Mouse (Mus musculus): ENCODE results near the gene Cd44. TPM values are rescaled to one million over a fixed set of nuclear protein-coding genes. Genes with fewer than 3 reads are reported as not detected.
A peak's percentile ranks its signal among the peaks of the same experiment; 100 is the strongest.

Cd44 gene
- total and polyA plus RNA-seq, 2 experiments from 2014 or later: 9.3 to 12.5 TPM

- Histone ChIP-seq H3K4me2 (ENCODE audit: low read depth, low read length) (no peak overlapping the region), H3K27ac (ENCODE audit: low read depth) (no peak overlapping the region), H3K4me3 (ENCODE audit: low read depth, low read length) (no peak overlapping the region), H3K27me3 (ENCODE audit: control insufficient read depth, insufficient read depth, low read length) (no peaks in the 10 kb centered on the region), H3K36me3 (replicated peaks; ENCODE audit: control insufficient read depth, insufficient read depth, low read length) (no peaks in the 10 kb centered on the region), H3K4me1 (ENCODE audit: control insufficient read depth, insufficient read depth) (peaks cover 26% of the 10 kb centered on the region), H3K9ac (replicated peaks; ENCODE audit: low read depth, low read length) (no peak overlapping the region), H3K9me3 (replicated peaks; ENCODE audit: control insufficient read depth, low read length) (no peaks in the 10 kb centered on the region)
- DNase-seq (ENCODE audit: low spot score): no peak
- WGBS: 77% methylated on average over 2 of the region's 2 CpGs
- TF ChIP-seq CTCF (IDR thresholded peaks at IDR 0.05; ENCODE audit: low read depth): no peak
- no peak for TF ChIP-seq EP300 (IDR thresholded peaks at IDR 0.05; ENCODE audit: low read depth)
- no peak for ATAC-seq (ENCODE audit: insufficient read depth, low read depth)
These were observed 33.0 kb downstream of the Cd44 start for GRCm38 (mm10) chr2:102868444-102868843.

GRCm38 (mm10) chr2:102867396-102868088 lies 33.9 kb downstream of the Cd44 start:
- peak; percentile 25 for DNase-seq (ENCODE audit: low spot score)
- peak overlapping the region; percentile 3; the same call in 1 of the 2 replicates for H3K4me2 ChIP-seq (ENCODE audit: low read depth, low read length)
- no peaks in the 10 kb centered on the region for H3K9me3 ChIP-seq (replicated peaks; ENCODE audit: control insufficient read depth, low read length)
- no peak overlapping the region for H3K4me3 ChIP-seq (ENCODE audit: low read depth, low read length)
- peaks cover 23% of the 10 kb centered on the region for H3K4me1 ChIP-seq (ENCODE audit: control insufficient read depth, insufficient read depth)
- H3K27ac ChIP-seq (ENCODE audit: low read depth): peak overlapping the region; percentile 63
- no peak for TF ChIP-seq EP300 (IDR thresholded peaks at IDR 0.05; ENCODE audit: low read depth)
- no peak for TF ChIP-seq CTCF (IDR thresholded peaks at IDR 0.05; ENCODE audit: low read depth)
- H3K9ac ChIP-seq (replicated peaks; ENCODE audit: low read depth, low read length): no peak overlapping the region
- ATAC-seq (ENCODE audit: insufficient read depth, low read depth): no peak
- 27% methylated on average over 6 of the region's 6 CpGs for WGBS
- H3K36me3 ChIP-seq (replicated peaks; ENCODE audit: control insufficient read depth, insufficient read depth, low read length): no peaks in the 10 kb centered on the region
- no peaks in the 10 kb centered on the region for H3K27me3 ChIP-seq (ENCODE audit: control insufficient read depth, insufficient read depth, low read length)

- DNase-seq (ENCODE audit: low spot score) (peak; percentile 30), ATAC-seq (ENCODE audit: insufficient read depth, low read depth) (peak; percentile 33; the same call in 1 of the 2 replicates)
- 0% methylated on average over 1 of the region's 1 CpGs for WGBS
- TF ChIP-seq CTCF (IDR thresholded peaks at IDR 0.05; ENCODE audit: low read depth): no peak
- no peak for TF ChIP-seq EP300 (IDR thresholded peaks at IDR 0.05; ENCODE audit: low read depth)
- H3K36me3 ChIP-seq (replicated peaks; ENCODE audit: control insufficient read depth, insufficient read depth, low read length): no peaks in the 10 kb centered on the region; the same call in 1 of the 2 replicates
- no peaks in the 10 kb centered on the region for H3K9me3 ChIP-seq (replicated peaks; ENCODE audit: control insufficient read depth, low read length)
- H3K27me3 ChIP-seq (ENCODE audit: control insufficient read depth, insufficient read depth, low read length): no peaks in the 10 kb centered on the region
- H3K4me3 ChIP-seq (ENCODE audit: low read depth, low read length): no peak overlapping the region
- no peak overlapping the region for H3K4me2 ChIP-seq (ENCODE audit: low read depth, low read length)
- H3K9ac ChIP-seq (replicated peaks; ENCODE audit: low read depth, low read length): no peak overlapping the region
- H3K27ac ChIP-seq (ENCODE audit: low read depth): peak overlapping the region; percentile 63
- H3K4me1 ChIP-seq (ENCODE audit: control insufficient read depth, insufficient read depth): peaks cover 23% of the 10 kb centered on the region
These were observed 34.9 kb downstream of the Cd44 start for GRCm38 (mm10) chr2:102866594-102866993.

GRCm38 (mm10) chr2:102865354-102865752 lies 36.1 kb downstream of the Cd44 start:
- Histone ChIP-seq H3K4me3 (ENCODE audit: low read depth, low read length) (no peak overlapping the region), H3K27me3 (ENCODE audit: control insufficient read depth, insufficient read depth, low read length) (no peaks in the 10 kb centered on the region), H3K36me3 (replicated peaks; ENCODE audit: control insufficient read depth, insufficient read depth, low read length) (no peaks in the 10 kb centered on the region; the same call in 1 of the 2 replicates), H3K4me2 (ENCODE audit: low read depth, low read length) (no peak overlapping the region), H3K9me3 (replicated peaks; ENCODE audit: control insufficient read depth, low read length) (no peaks in the 10 kb centered on the region), H3K27ac (ENCODE audit: low read depth) (no peak overlapping the region), H3K4me1 (ENCODE audit: control insufficient read depth, insufficient read depth) (peaks cover 23% of the 10 kb centered on the region), H3K9ac (replicated peaks; ENCODE audit: low read depth, low read length) (no peak overlapping the region)
- DNase-seq (ENCODE audit: low spot score) (no peak), ATAC-seq (ENCODE audit: insufficient read depth, low read depth) (no peak)
- no peak for TF ChIP-seq CTCF (IDR thresholded peaks at IDR 0.05; ENCODE audit: low read depth)
- TF ChIP-seq EP300 (IDR thresholded peaks at IDR 0.05; ENCODE audit: low read depth): no peak
- 96% methylated on average over 8 of the region's 8 CpGs for WGBS

GRCm38 (mm10) chr2:102864695-102865353 lies 36.6 kb downstream of the Cd44 start:
- 75% methylated on average over 6 of the region's 6 CpGs for WGBS
- DNase-seq (ENCODE audit: low spot score) (no peak), ATAC-seq (ENCODE audit: insufficient read depth, low read depth) (no peak)
- Histone ChIP-seq H3K4me2 (ENCODE audit: low read depth, low read length) (no peak overlapping the region), H3K4me1 (ENCODE audit: control insufficient read depth, insufficient read depth) (peaks cover 23% of the 10 kb centered on the region), H3K9me3 (replicated peaks; ENCODE audit: control insufficient read depth, low read length) (no peaks in the 10 kb centered on the region), H3K9ac (replicated peaks; ENCODE audit: low read depth, low read length) (no peak overlapping the region), H3K27me3 (ENCODE audit: control insufficient read depth, insufficient read depth, low read length) (no peaks in the 10 kb centered on the region), H3K36me3 (replicated peaks; ENCODE audit: control insufficient read depth, insufficient read depth, low read length) (no peaks in the 10 kb centered on the region; the same call in 1 of the 2 replicates), H3K4me3 (ENCODE audit: low read depth, low read length) (no peak overlapping the region), H3K27ac (ENCODE audit: low read depth) (no peak overlapping the region)
- no peak for TF ChIP-seq CTCF (IDR thresholded peaks at IDR 0.05; ENCODE audit: low read depth)

All from heart, postnatal 0 days (tissue).